ENCODE assay signal across 13 mouse cellular contexts in genomic region chr19:6445761-6446423, GRCm38 (mm10). TPM values are rescaled to one million over a fixed set of nuclear protein-coding genes. Genes with fewer than 3 reads are reported as not detected.
DNase-seq lines count a peak whose midpoint lies in the region; ATAC-seq lines count a peak whose summit lies in the region.
"Had no signal": no experiment of that assay in that cellular context is flagged by ENCODE, and none has a peak within 500 bp of the region (broad histone marks: within the 10 kb centered on the region; RNA-seq: fewer than 3 reads in every experiment).

No protein-coding gene starts in this region.

- H3K27ac ChIP-seq in forebrain, embryonic 15.5 days (replicated peaks), result peak overlapping the region; percentile 73
- peak overlapping the region; percentile 90 for H3K27ac ChIP-seq in midbrain, embryonic 15.5 days
- H3K27ac ChIP-seq: intestine, embryonic 15.5 days; liver, embryonic 13.5 days; stomach, embryonic 15.5 days had no signal

- H3K4me3 ChIP-seq in forebrain, embryonic 15.5 days, result peak overlapping the region; percentile 0; the same call in 1 of the 2 replicates
- peak overlapping the region; percentile 18 for H3K4me3 ChIP-seq in midbrain, embryonic 15.5 days
- H3K4me3 ChIP-seq: intestine, embryonic 15.5 days; liver, embryonic 13.5 days; stomach, embryonic 15.5 days had no signal

- no peaks in the 10 kb centered on the region for H3K27me3 ChIP-seq in forebrain, embryonic 15.5 days
- no peaks in the 10 kb centered on the region for H3K27me3 ChIP-seq in midbrain, embryonic 15.5 days (replicated peaks)

- ATAC-seq in forebrain, embryonic 15.5 days (replicated peaks), result peak; percentile 87
- peak; percentile 88 for ATAC-seq in midbrain, embryonic 15.5 days (replicated peaks)
- ATAC-seq: CD4-positive, CD25-positive, alpha-beta regulatory T cell, adult 4 months; intestine, embryonic 15.5 days had no signal

- peaks cover 68% of the 10 kb centered on the region for H3K4me1 ChIP-seq in forebrain, embryonic 15.5 days
- peaks cover 91% of the 10 kb centered on the region for H3K4me1 ChIP-seq in midbrain, embryonic 15.5 days
- H3K4me1 ChIP-seq: intestine, embryonic 15.5 days; stomach, embryonic 15.5 days had no signal

- peak; percentile 53 to 67 for DNase-seq in kidney, postnatal 4 days
- DNase-seq in kidney, adult 11 months, result no peak
- peak; percentile 72 for DNase-seq in brain, adult 2 months (ENCODE audit: low read depth, low spot score)
- DNase-seq in lung, adult 18-20 months, result no peak
- DNase-seq in gastrocnemius, adult 8-10 months (ENCODE audit: low spot score in 2 of 2), result no peak
- DNase-seq in gastrocnemius, adult 18-20 months (ENCODE audit: low spot score), result no peak
- DNase-seq: cerebellum, postnatal 25 days; liver, embryonic 13.5 days had no signal

- peak overlapping the region; percentile 19 for H3K9ac ChIP-seq in forebrain, embryonic 15.5 days (replicated peaks)
- peak overlapping the region; percentile 32; the same call in 1 of the 2 replicates for H3K9ac ChIP-seq in midbrain, embryonic 15.5 days
- H3K9ac ChIP-seq: intestine, embryonic 15.5 days; liver, embryonic 13.5 days; stomach, embryonic 15.5 days had no signal

- 5% methylated on average over 10 of the region's 10 CpGs for WGBS in forebrain, embryonic 15.5 days
- WGBS in midbrain, embryonic 15.5 days, result 12% methylated on average over 10 of the region's 10 CpGs

- peak overlapping the region; percentile 33 for H3K4me2 ChIP-seq in forebrain, embryonic 15.5 days (replicated peaks)
- peak overlapping the region; percentile 47 for H3K4me2 ChIP-seq in midbrain, embryonic 15.5 days
- H3K4me2 ChIP-seq: intestine, embryonic 15.5 days; liver, embryonic 13.5 days; stomach, embryonic 15.5 days had no signal

- H3K9me3 ChIP-seq in forebrain, embryonic 15.5 days, result no peaks in the 10 kb centered on the region
- H3K9me3 ChIP-seq in midbrain, embryonic 15.5 days, result no peaks in the 10 kb centered on the region
- H3K9me3 ChIP-seq: intestine, embryonic 15.5 days; liver, embryonic 13.5 days; stomach, embryonic 15.5 days had no signal

- H3K36me3 ChIP-seq in forebrain, embryonic 15.5 days, result no peaks in the 10 kb centered on the region
- H3K36me3 ChIP-seq in midbrain, embryonic 15.5 days (replicated peaks), result no peaks in the 10 kb centered on the region
- H3K36me3 ChIP-seq: intestine, embryonic 15.5 days; liver, embryonic 13.5 days; stomach, embryonic 15.5 days had no signal

RNA-seq across cellular contexts. Expression of gene Nrxn2, which starts 27.4 kb away (rescaled TPM):
- 31.1 and 32.4 TPM in 2 replicates for polyA plus RNA-seq in forebrain, embryonic 15.5 days (2015; fragmentation: Nextera tagmentation; extraction: Ambion mirVana)
- 44.6 and 44.9 TPM in 2 replicates for polyA plus RNA-seq in midbrain, embryonic 15.5 days (2015; fragmentation: Nextera tagmentation; extraction: Ambion mirVana)
- 1 to 10 TPM in 2 of 4 experiments, under 1 TPM in 2; 0.31 to 1.8 (median 1.0) TPM for total RNA-seq in gastrocnemius, adult 8-10 months (2022)
- 1 to 10 TPM; 1.1 to 1.3 TPM for total RNA-seq in gastrocnemius, adult 18-20 months (2021)
- polyA plus RNA-seq: CD4-positive, CD25-positive, alpha-beta regulatory T cell, adult 4 months had no signal

RNA-seq across cellular contexts. Expression of gene Rasgrp2, which starts 46.8 kb away (rescaled TPM):
- polyA plus RNA-seq in forebrain, embryonic 15.5 days (2015; fragmentation: Nextera tagmentation; extraction: Ambion mirVana), result 34.6 and 41.3 TPM in 2 replicates
- 73.1 and 93.6 TPM in 2 replicates for polyA plus RNA-seq in midbrain, embryonic 15.5 days (2015; fragmentation: Nextera tagmentation; extraction: Ambion mirVana)
- 10 to 100 TPM in 2 of 4 experiments, 1 to 10 TPM in 2; 7.4 to 19.6 (median 11.1) TPM for total RNA-seq in gastrocnemius, adult 8-10 months (2022)
- 10 to 100 TPM in 1 of 2 experiments, 1 to 10 TPM in 1; 8.3 to 18.2 TPM for total RNA-seq in gastrocnemius, adult 18-20 months (2021)

Comparison
In these comparisons a context has a peak if more than half of its experiments do, and no peak if none do; other contexts are left out.
1. DNase-seq: peak in kidney, postnatal 4 days (2 of 2) and brain, adult 2 months (single experiment); none in kidney, adult 11 months (single experiment), lung, adult 18-20 months (0 of 2), gastrocnemius, adult 8-10 months (0 of 2) and gastrocnemius, adult 18-20 months (single experiment).